Mouse (Mus musculus): ENCODE measurements around the gene Psg16. TPM values are rescaled to one million over a fixed set of nuclear protein-coding genes. Genes with fewer than 3 reads are reported as not detected.
A peak's percentile ranks its signal among the peaks of the same experiment; 100 is the strongest.

Gene Psg16
- polyA plus RNA-seq, 1 experiment from 2014 or later, result 0.23 TPM

DNA sequence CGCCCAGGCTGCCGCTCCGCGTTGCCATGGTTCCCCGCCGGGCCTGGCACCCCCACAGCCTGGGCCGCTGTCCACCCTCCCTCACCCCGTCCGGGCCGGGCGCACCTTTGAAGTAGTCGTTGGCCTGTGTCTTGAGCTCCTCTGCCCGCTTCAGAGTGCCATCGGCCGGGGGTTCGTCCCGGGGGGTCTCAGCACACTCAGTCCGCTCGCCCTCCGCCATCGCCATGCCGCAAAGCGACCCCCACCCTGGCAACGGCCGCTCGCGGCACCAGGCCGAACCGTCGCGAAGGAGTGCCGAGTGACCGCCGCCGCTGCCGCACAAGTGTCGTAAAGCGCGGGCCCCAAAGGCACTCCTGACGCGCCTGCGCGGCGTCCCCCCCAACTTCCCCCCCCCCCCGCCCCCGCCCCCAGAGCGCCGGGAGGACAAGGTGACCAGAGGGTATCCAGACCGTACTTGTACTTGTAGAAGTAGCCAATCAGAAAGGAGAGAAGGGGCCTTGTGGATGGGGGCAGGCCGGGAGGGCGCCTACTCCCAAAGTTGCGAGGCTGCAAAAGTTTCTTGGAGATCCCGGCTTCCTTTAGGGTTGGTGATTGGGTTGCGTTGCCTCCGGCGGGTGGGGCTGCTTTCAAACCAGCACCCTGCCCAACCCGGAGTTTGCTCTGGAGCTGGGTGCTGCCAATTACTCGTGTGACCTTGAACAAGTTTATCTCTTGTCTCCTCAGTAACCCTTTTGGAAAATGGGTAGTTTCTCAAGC, 46.1 kb upstream of the Psg16 start, which contains the start of gene Ppp5c:
TSS of gene Ppp5c (minus strand) at position 337 of the 756 bp plus-strand sequence.
- WGBS, result under 1% methylated on average over 58 of the region's 58 CpGs
- Histone ChIP-seq H3K4me3 (ENCODE audit: control insufficient read depth in 1 of 2, insufficient read depth in 1 of 2, low read depth in 1 of 2, low read length in 2 of 2) (peak within 1 kb of the TSS; percentile 81 to 83), H3K4me2 (ENCODE audit: low read length) (peak within 1 kb of the TSS; percentile 68), H3K4me1 (ENCODE audit: control insufficient read depth in 2 of 2, insufficient read depth in 2 of 2, low read length in 2 of 2) (peaks cover 39 to 43% of the 10 kb centered on the region in 2 experiments), H3K9me3 (ENCODE audit: control insufficient read depth, low read length) (no peaks in the 10 kb centered on the region), H3K36me3 (ENCODE audit: control insufficient read depth, insufficient read depth, low read length) (peaks cover 28% of the 10 kb centered on the region), H3K27ac (replicated peaks in 1 of 2; ENCODE audit: control insufficient read depth in 1 of 2, insufficient read depth in 1 of 2, low read depth in 2 of 2, low read length in 2 of 2) (peak within 1 kb of the TSS; percentile 91 to 95), H3K27me3 (ENCODE audit: control insufficient read depth, insufficient read depth, low read length) (no peaks in the 10 kb centered on the region), H3K9ac (ENCODE audit: low read length) (peak within 1 kb of the TSS; percentile 86)
- peak; percentile 81 for ATAC-seq (ENCODE audit: insufficient number of reproducible peaks, insufficient read depth, low FRiP score, low read depth)

DNA sequence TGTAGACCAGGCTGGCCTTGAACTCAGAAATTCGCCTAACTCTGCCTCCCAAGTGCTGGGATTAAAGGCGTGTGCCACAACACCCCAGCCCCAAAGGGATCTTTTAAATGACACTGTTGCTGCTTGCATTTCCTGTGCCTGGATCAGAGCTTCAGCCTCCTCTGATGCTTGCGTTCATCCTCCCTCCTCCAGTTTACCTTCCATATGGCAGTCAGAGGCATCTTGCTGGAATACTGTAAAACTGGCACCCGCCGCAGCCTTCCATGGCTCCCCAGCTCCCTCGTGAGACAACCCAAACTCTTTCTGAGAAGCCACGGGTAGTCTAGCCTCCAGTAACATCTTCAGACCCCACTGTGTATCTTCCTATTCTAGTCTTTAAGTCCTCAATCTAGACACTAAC, 44.9 kb upstream of the Psg16 start:
- Histone ChIP-seq H3K4me1 (ENCODE audit: control insufficient read depth in 2 of 2, insufficient read depth in 2 of 2, low read length in 2 of 2) (peaks cover 27 to 31% of the 10 kb centered on the region in 2 experiments), H3K27me3 (ENCODE audit: control insufficient read depth, insufficient read depth, low read length) (no peaks in the 10 kb centered on the region), H3K9ac (ENCODE audit: low read length) (no peak overlapping the region), H3K4me2 (ENCODE audit: low read length) (no peak overlapping the region), H3K36me3 (ENCODE audit: control insufficient read depth, insufficient read depth, low read length) (peaks cover 38% of the 10 kb centered on the region), H3K9me3 (ENCODE audit: control insufficient read depth, low read length) (no peaks in the 10 kb centered on the region), H3K27ac (replicated peaks in 1 of 2; ENCODE audit: control insufficient read depth in 1 of 2, insufficient read depth in 1 of 2, low read depth in 2 of 2, low read length in 2 of 2) (peak overlapping the region in 1 of 2 experiments; percentile 91; a peak in 1 of 4 replicates), H3K4me3 (ENCODE audit: control insufficient read depth in 1 of 2, insufficient read depth in 1 of 2, low read depth in 1 of 2, low read length in 2 of 2) (no peak overlapping the region)
- no peak for ATAC-seq (ENCODE audit: insufficient number of reproducible peaks, insufficient read depth, low FRiP score, low read depth)
- 73% methylated on average over 7 of the region's 7 CpGs for WGBS

DNA sequence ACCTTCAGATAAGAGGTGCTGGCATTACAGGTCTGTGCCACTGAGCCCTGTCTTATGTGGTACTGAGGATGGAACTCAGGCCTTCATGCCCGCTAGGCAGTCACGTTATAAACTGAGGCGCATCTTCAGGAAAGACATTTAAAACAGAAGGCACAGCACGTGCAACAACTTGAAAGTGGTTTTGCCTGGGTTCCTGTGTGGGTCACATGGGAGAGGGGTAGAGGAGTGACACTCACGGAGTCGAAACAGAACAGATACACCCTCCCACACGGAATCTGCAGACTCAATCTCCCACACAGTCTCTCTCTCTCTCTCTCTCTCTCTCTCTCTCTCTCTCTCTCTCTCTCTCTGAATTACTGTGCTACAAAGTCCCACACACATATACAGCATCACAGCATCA, 43.6 kb upstream of the Psg16 start:
- H3K4me3 ChIP-seq (ENCODE audit: control insufficient read depth in 1 of 2, insufficient read depth in 1 of 2, low read depth in 1 of 2, low read length in 2 of 2), result no peak overlapping the region
- no peak overlapping the region for H3K27ac ChIP-seq (replicated peaks in 1 of 2; ENCODE audit: control insufficient read depth in 1 of 2, insufficient read depth in 1 of 2, low read depth in 2 of 2, low read length in 2 of 2)
- ATAC-seq (ENCODE audit: insufficient number of reproducible peaks, insufficient read depth, low FRiP score, low read depth), result no peak
- peaks cover 14 to 18% of the 10 kb centered on the region in 2 experiments for H3K4me1 ChIP-seq (ENCODE audit: control insufficient read depth in 2 of 2, insufficient read depth in 2 of 2, low read length in 2 of 2)
- 58% methylated on average over 7 of the region's 7 CpGs for WGBS
- no peak overlapping the region for H3K4me2 ChIP-seq (ENCODE audit: low read length)
- H3K9ac ChIP-seq (ENCODE audit: low read length), result no peak overlapping the region
- H3K36me3 ChIP-seq (ENCODE audit: control insufficient read depth, insufficient read depth, low read length), result peaks cover 49% of the 10 kb centered on the region
- H3K9me3 ChIP-seq (ENCODE audit: control insufficient read depth, low read length), result no peaks in the 10 kb centered on the region
- H3K27me3 ChIP-seq (ENCODE audit: control insufficient read depth, insufficient read depth, low read length), result no peaks in the 10 kb centered on the region

DNA sequence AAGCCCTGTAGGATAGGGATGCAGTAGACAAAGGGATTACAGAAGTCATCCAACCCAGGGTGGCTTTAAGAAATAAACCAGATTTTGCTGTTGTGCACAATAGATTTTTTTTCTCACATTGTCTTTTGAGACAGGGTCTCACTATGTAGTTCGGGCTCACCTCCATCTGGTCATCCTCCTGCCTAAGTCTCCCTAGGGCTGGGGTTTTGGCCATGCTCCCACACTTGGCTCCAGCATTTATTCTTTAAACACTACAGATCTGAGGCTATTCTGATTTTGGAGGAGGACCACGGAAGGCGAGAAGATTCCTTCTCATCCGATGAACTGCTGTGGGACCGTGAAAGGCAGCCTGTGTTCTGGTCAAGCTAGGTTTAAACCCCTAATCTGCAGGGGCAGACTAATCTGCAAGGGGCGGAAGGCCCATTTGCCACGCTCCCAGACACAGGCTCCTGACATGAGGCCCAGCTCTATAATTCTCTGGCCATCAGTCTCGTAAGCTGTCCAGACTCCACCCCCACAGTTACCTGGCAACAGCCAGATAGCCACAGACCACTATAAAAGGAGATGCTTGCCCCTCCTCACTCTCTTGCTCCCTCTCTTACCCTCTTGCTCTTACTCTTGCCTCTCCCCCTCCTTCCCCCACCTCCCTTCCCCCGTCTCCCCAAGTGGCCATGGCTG, 35.7 kb upstream of the Psg16 start:
- no peaks in the 10 kb centered on the region for H3K27me3 ChIP-seq (ENCODE audit: control insufficient read depth, insufficient read depth, low read length)
- peaks cover 94% of the 10 kb centered on the region for H3K36me3 ChIP-seq (ENCODE audit: control insufficient read depth, insufficient read depth, low read length)
- H3K4me2 ChIP-seq (ENCODE audit: low read length), result no peak overlapping the region
- no peak overlapping the region for H3K4me3 ChIP-seq (ENCODE audit: control insufficient read depth in 1 of 2, insufficient read depth in 1 of 2, low read depth in 1 of 2, low read length in 2 of 2)
- ATAC-seq (ENCODE audit: insufficient number of reproducible peaks, insufficient read depth, low FRiP score, low read depth), result no peak
- H3K4me1 ChIP-seq (ENCODE audit: control insufficient read depth in 2 of 2, insufficient read depth in 2 of 2, low read length in 2 of 2), result peaks cover 0 to 2% of the 10 kb centered on the region in 2 experiments; a peak in 1 of 4 replicates
- WGBS, result 56% methylated on average over 9 of the region's 9 CpGs
- no peak overlapping the region for H3K9ac ChIP-seq (ENCODE audit: low read length)
- no peaks in the 10 kb centered on the region for H3K9me3 ChIP-seq (ENCODE audit: control insufficient read depth, low read length)
- H3K27ac ChIP-seq (replicated peaks in 1 of 2; ENCODE audit: control insufficient read depth in 1 of 2, insufficient read depth in 1 of 2, low read depth in 2 of 2, low read length in 2 of 2), result no peak overlapping the region

DNA sequence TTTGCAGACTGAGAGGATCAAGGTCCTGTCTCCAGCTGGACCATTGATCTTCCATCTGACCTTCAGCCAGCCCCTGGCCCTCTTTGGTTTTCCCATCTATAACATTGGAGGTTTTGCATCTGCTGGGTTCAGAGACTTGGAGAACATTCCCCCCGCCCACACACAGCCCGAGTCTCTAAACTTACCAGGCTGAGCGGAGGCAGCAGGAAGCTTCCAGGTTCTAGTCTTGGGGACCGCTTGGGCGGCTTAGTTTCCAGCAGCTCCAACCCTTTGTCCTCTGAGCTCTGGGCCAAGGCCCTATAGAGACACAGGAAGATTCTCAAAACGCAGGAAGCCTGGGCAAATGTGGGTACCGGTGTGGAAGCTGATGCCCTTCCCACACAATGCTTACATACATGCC, 34.5 kb upstream of the Psg16 start:
- ATAC-seq (ENCODE audit: insufficient number of reproducible peaks, insufficient read depth, low FRiP score, low read depth), result no peak
- Histone ChIP-seq H3K27me3 (ENCODE audit: control insufficient read depth, insufficient read depth, low read length) (no peaks in the 10 kb centered on the region), H3K36me3 (ENCODE audit: control insufficient read depth, insufficient read depth, low read length) (peaks cover 94% of the 10 kb centered on the region), H3K4me1 (ENCODE audit: control insufficient read depth in 2 of 2, insufficient read depth in 2 of 2, low read length in 2 of 2) (peaks cover 0 to 2% of the 10 kb centered on the region in 2 experiments; a peak in 1 of 4 replicates), H3K4me3 (ENCODE audit: control insufficient read depth in 1 of 2, insufficient read depth in 1 of 2, low read depth in 1 of 2, low read length in 2 of 2) (no peak overlapping the region), H3K4me2 (ENCODE audit: low read length) (no peak overlapping the region), H3K9ac (ENCODE audit: low read length) (no peak overlapping the region), H3K27ac (replicated peaks in 1 of 2; ENCODE audit: control insufficient read depth in 1 of 2, insufficient read depth in 1 of 2, low read depth in 2 of 2, low read length in 2 of 2) (no peak overlapping the region), H3K9me3 (ENCODE audit: control insufficient read depth, low read length) (no peaks in the 10 kb centered on the region)
- WGBS, result 92% methylated on average over 7 of the region's 7 CpGs

DNA sequence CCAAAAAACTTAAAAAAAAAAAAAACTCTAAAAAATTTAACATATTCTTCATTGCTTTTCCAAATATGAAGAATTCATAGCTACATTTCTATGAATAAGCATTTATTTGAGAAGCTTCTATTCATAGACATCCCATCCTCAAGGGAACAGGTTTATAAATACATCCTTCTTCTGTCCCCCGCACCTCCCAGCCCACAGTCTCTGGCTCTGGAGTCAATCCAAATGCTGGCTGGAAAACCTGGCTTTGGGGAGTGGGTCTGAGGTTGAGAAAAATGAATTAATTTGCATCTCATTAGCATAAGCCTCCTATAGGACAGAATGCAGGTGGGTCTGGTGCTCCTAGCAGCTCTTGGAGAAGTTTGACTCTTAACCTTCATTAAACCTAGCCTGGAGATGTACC, 28.1 kb upstream of the Psg16 start:
- Histone ChIP-seq H3K4me2 (ENCODE audit: low read length) (no peak overlapping the region), H3K27me3 (ENCODE audit: control insufficient read depth, insufficient read depth, low read length) (no peaks in the 10 kb centered on the region), H3K4me3 (ENCODE audit: control insufficient read depth in 1 of 2, insufficient read depth in 1 of 2, low read depth in 1 of 2, low read length in 2 of 2) (no peak overlapping the region), H3K9me3 (ENCODE audit: control insufficient read depth, low read length) (no peaks in the 10 kb centered on the region), H3K27ac (replicated peaks in 1 of 2; ENCODE audit: control insufficient read depth in 1 of 2, insufficient read depth in 1 of 2, low read depth in 2 of 2, low read length in 2 of 2) (no peak overlapping the region), H3K36me3 (ENCODE audit: control insufficient read depth, insufficient read depth, low read length) (peaks cover 90% of the 10 kb centered on the region), H3K4me1 (ENCODE audit: control insufficient read depth in 2 of 2, insufficient read depth in 2 of 2, low read length in 2 of 2) (peaks cover 0 to 2% of the 10 kb centered on the region in 2 experiments; a peak in 1 of 4 replicates), H3K9ac (ENCODE audit: low read length) (no peak overlapping the region)
- WGBS, result 30% methylated on average over 1 of the region's 1 CpGs
- ATAC-seq (ENCODE audit: insufficient number of reproducible peaks, insufficient read depth, low FRiP score, low read depth), result no peak

DNA sequence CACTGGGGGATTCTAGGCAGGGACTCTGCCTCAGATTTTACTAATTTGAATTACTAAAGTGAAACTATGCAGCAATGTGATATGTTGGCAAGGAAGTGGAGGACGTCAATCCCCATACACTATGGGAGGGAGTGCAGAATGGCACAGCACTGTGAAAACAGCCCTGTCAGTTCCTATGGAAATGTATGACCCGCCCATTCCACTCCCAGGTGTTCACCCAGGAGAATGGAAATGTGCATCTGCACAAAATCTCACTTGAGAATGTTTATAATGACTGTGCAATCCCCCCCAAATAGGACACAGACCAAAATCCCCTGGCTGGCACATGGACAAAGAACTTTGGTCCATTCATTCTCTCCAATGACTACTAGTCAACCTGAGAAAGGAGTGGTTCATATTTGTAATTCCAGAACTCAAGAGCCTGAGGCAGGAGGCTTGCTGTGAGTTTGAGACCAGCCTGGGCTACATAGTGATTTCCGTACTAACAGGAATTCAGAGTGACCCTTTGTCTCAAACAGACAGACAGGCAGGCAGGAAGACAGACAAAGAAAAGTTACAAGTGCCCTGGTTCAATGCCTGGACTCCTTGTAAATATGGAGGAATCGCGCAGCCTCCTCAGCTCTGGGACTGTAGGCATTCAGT, 26.7 kb upstream of the Psg16 start:
- 90% methylated on average over 5 of the region's 5 CpGs for WGBS
- H3K9ac ChIP-seq (ENCODE audit: low read length), result no peak overlapping the region
- H3K4me2 ChIP-seq (ENCODE audit: low read length), result no peak overlapping the region
- H3K9me3 ChIP-seq (ENCODE audit: control insufficient read depth, low read length), result no peaks in the 10 kb centered on the region
- H3K4me3 ChIP-seq (ENCODE audit: control insufficient read depth in 1 of 2, insufficient read depth in 1 of 2, low read depth in 1 of 2, low read length in 2 of 2), result no peak overlapping the region
- H3K27me3 ChIP-seq (ENCODE audit: control insufficient read depth, insufficient read depth, low read length), result no peaks in the 10 kb centered on the region
- no peak for ATAC-seq (ENCODE audit: insufficient number of reproducible peaks, insufficient read depth, low FRiP score, low read depth)
- H3K27ac ChIP-seq (replicated peaks in 1 of 2; ENCODE audit: control insufficient read depth in 1 of 2, insufficient read depth in 1 of 2, low read depth in 2 of 2, low read length in 2 of 2), result no peak overlapping the region
- H3K36me3 ChIP-seq (ENCODE audit: control insufficient read depth, insufficient read depth, low read length), result peaks cover 89% of the 10 kb centered on the region
- H3K4me1 ChIP-seq (ENCODE audit: control insufficient read depth in 2 of 2, insufficient read depth in 2 of 2, low read length in 2 of 2), result peaks cover 0 to 2% of the 10 kb centered on the region in 2 experiments; a peak in 1 of 4 replicates

Measured in heart, embryonic 14.5 days (tissue).